Mouse (Mus musculus) left cerebral cortex, adult 6 months (tissue): ENCODE data around the gene Klf2. TPM values are rescaled to one million over a fixed set of nuclear protein-coding genes. Genes with fewer than 3 reads are reported as not detected.

ENCODE experiments used
- long read RNA-seq, 2 experiments: library from polyadenylated mRNA; unstranded; transcript quantifications; one replicate each; pipeline ENCODE4 v2.0.0; 2019 to 2020
- polyA plus RNA-seq: library from polyadenylated mRNA; unstranded; fragments of <200 nt; fragmentation: Nextera tagmentation; gene quantifications from 2 replicates; pipeline ENCODE4 v1.2.3, GENCODE M21; 2021

Gene Klf2
- polyA plus RNA-seq: 0.70 and 14.4 TPM in 2 replicates
- long read RNA-seq, experiment 1: 0 reads
- long read RNA-seq, experiment 2, partial matches to known transcripts: 2 of 2 reads
- long read RNA-seq, experiment 2, other reads (novel, unspliced or antisense): 0 of 2 reads

DNA sequence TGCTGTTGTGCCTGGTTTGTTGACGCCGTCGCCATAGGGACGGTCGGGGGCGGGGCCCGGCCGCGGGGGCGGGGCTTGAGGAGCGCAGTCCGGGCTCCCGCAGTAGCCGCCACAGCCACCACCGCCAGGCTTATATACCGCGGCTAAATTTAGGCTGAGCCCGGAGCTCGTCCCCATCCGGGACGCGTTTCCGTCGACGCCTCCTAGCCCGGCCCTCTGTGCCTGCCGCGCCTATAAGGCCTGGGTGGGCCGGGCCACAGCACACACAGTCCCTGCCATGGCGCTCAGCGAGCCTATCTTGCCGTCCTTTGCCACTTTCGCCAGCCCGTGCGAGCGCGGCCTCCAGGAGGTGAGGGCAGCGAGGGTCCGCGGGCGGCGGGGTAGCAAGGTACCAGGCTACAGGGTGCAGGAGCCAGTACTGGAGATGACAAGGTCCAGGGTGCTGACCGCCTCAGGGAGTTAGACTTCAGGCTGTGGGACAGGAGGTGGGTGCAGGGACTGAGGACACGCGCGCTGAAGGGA is at the start of gene Klf2:
Gene Klf2, plus strand, starts transcription at position 233 of the 522 bp plus-strand sequence.

DNA sequence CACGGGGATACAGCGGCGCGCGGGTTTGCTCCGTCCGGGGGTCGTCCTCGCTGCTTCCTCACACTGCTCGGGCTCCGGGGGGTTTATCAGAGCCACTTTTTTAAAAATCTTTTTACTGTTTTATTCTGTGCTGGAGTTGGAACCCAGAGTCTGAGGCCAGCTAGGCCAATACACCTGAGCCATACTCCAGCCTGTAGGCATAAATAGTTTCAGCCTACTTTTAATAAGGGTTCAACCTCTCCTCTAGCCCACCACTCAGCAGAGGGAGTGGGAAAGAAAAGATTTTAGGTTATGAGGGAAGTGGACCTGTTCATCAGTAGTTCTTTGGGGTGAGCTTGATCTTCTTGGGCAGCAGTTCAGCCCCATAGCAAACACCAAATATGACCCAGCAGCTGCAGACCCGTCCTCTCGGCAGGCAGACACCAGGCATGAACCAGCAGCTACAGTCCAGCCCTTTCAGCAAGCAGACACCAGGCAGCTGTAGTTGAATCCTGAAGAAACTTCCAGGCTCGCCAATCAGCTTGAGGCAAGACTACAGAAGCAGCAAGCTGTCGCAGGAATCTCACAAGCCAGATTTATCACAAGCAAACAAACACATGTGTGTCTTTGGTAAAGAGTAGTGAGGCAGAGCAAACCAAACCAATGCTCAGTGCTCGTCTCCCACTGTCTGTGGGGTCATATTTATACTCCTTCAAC is 13.5 kb upstream of the Klf2 start, which contains the start of gene Gm10282:
Gene Gm10282, minus strand, starts transcription at position 51 of the 696 bp plus-strand sequence.

Other genes starting within 250 kb of the Klf2 start
- gene Olfr373, start 235.9 kb upstream of the Klf2 start, polyA plus RNA-seq: not detected in 2 replicates
- not detected in 2 replicates for gene Olfr374, start 212.0 kb upstream of the Klf2 start, polyA plus RNA-seq
- gene Tpm4, start 184.1 kb upstream of the Klf2 start, polyA plus RNA-seq: 25.2 and 27.4 TPM in 2 replicates
- gene Rab8a, start 157.8 kb upstream of the Klf2 start, polyA plus RNA-seq: 42.4 and 62.1 TPM in 2 replicates
- gene Hsh2d, start 129.4 kb upstream of the Klf2 start, polyA plus RNA-seq: 0.16 TPM in 1 of 2 replicates, not detected in the other
- gene Cib3, start 106.2 kb upstream of the Klf2 start, polyA plus RNA-seq: not detected in 2 replicates
- not detected in 2 replicates for gene Gm11034, start 105.4 kb upstream of the Klf2 start, polyA plus RNA-seq
- gene Fam32a, start 99.3 kb upstream of the Klf2 start, polyA plus RNA-seq: 48.0 and 64.8 TPM in 2 replicates
- gene Ap1m1, start 79.0 kb upstream of the Klf2 start, polyA plus RNA-seq: 80.9 and 92.7 TPM in 2 replicates
- gene Gm10282, start 13.8 kb upstream of the Klf2 start, polyA plus RNA-seq: 7.1 and 8.5 TPM in 2 replicates
- 19.7 and 21.9 TPM in 2 replicates for gene Eps15l1, start 102.4 kb downstream of the Klf2 start, polyA plus RNA-seq
- 1.0 and 1.5 TPM in 2 replicates for gene Calr3, start 124.8 kb downstream of the Klf2 start, polyA plus RNA-seq
- 6.7 and 7.6 TPM in 2 replicates for gene 1700030K09Rik, start 124.8 kb downstream of the Klf2 start, polyA plus RNA-seq
- gene Cherp, start 156.2 kb downstream of the Klf2 start, polyA plus RNA-seq: 16.7 and 33.9 TPM in 2 replicates
- gene Slc35e1, start 173.6 kb downstream of the Klf2 start, polyA plus RNA-seq: 4.6 and 5.0 TPM in 2 replicates
- gene Med26, start 229.2 kb downstream of the Klf2 start, polyA plus RNA-seq: 2.9 and 7.0 TPM in 2 replicates